Mouse (Mus musculus): ENCODE data around the gene Cyp2j6. TPM values are rescaled to one million over a fixed set of nuclear protein-coding genes. Genes with fewer than 3 reads are reported as not detected.
"Not testable (repeated sequence)": the region's sequence is repeated elsewhere in the genome, so short reads cannot be mapped to it uniquely, and the experiment has no call there.

The Cyp2j6 gene
- polyA plus RNA-seq (2015; fragmentation: Nextera tagmentation; extraction: Ambion mirVana) = 4.1 and 4.4 TPM in 2 replicates

DNA sequence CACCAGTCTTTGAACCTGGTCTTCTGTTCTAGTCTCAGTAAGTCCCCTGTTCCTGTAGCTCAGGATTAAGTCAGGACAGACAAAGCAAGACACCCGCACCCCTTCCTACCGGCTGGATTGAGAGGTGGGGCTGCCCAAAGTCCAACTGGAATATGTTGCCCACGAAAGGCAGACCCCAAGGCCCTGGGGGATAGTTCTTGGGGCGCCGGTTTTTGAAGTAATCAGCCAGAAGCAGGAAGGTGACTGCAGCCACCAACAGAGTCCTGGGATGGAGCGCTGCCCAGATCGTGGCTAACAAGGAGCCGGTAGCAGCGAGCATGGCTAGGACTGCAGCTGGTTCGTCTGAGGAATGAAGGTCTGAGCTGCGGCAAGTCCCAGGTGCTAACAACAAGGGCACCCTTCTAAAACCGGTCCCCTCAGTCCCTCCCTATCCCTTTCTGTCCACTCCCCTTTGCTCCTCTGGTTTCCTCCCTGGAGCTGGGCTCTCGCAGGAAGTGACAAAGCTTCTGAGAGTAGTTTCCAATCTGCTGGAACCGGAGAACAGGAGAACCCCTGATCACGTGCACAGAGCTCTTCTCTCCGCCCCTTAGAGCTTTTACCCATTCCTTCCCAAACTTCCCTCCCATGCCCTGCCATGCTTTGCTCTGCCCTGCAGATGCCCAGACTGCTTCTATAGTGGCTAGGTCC is at the start of gene Cyp2j6:
Cyp2j6 (minus strand) TSS at position 529 of the 687 bp plus-strand sequence.
- peak within 1 kb of the TSS; percentile 76 for H3K4me3 ChIP-seq
- peaks cover 18% of the 10 kb centered on the region; the same call in 1 of the 2 replicates for H3K4me1 ChIP-seq
- H3K27ac ChIP-seq (replicated peaks) = peak within 1 kb of the TSS; percentile 74
- H3K9me3 ChIP-seq = no peaks in the 10 kb centered on the region
- peak within 1 kb of the TSS; percentile 78 for H3K4me2 ChIP-seq
- H3K27me3 ChIP-seq (replicated peaks) = no peaks in the 10 kb centered on the region
- H3K36me3 ChIP-seq = no peaks in the 10 kb centered on the region
- WGBS = under 1% methylated on average over 16 of the region's 16 CpGs
- H3K9ac ChIP-seq = peak within 1 kb of the TSS; percentile 88
- peak; percentile 79; the same call in 1 of the 2 replicates for ATAC-seq (ENCODE audit: extremely low read depth, insufficient number of reproducible peaks, low FRiP score, low TSS enrichment)

GRCm38 (mm10) chr4:96591791-96592150 is 38.3 kb upstream of the Cyp2j6 start:
- H3K4me3 ChIP-seq = peak overlapping the region; percentile 55
- H3K27ac ChIP-seq (replicated peaks) = peak overlapping the region; percentile 0; the same call in 1 of the 2 replicates
- H3K9ac ChIP-seq = no peak overlapping the region
- no peaks in the 10 kb centered on the region for H3K9me3 ChIP-seq
- 19% methylated on average over 4 of the region's 4 CpGs for WGBS
- no peaks in the 10 kb centered on the region for H3K27me3 ChIP-seq (replicated peaks)
- H3K36me3 ChIP-seq = no peaks in the 10 kb centered on the region
- ATAC-seq (ENCODE audit: extremely low read depth, insufficient number of reproducible peaks, low FRiP score, low TSS enrichment) = no peak
- H3K4me2 ChIP-seq = peak overlapping the region; percentile 81
- peaks cover 14% of the 10 kb centered on the region for H3K4me1 ChIP-seq

- Histone ChIP-seq H3K9me3 (no peaks in the 10 kb centered on the region), H3K27me3 (replicated peaks) (no peaks in the 10 kb centered on the region), H3K36me3 (no peaks in the 10 kb centered on the region), H3K4me2 (peak within 1 kb of the TSS; percentile 81), H3K9ac (peak within 1 kb of the TSS; percentile 75), H3K27ac (replicated peaks) (peak within 1 kb of the TSS; percentile 68), H3K4me1 (peaks cover 14% of the 10 kb centered on the region), H3K4me3 (peak within 1 kb of the TSS; percentile 55)
- peak; percentile 58; the same call in 1 of the 2 replicates for ATAC-seq (ENCODE audit: extremely low read depth, insufficient number of reproducible peaks, low FRiP score, low TSS enrichment)
- WGBS = 2% methylated on average over 18 of the region's 18 CpGs
Measured at GRCm38 (mm10) chr4:96590911-96591790, 37.7 kb upstream of the Cyp2j6 start, which contains the start of gene Cyp2j9. Gene Cyp2j9, minus strand, starts transcription at chr4:96591578.

DNA sequence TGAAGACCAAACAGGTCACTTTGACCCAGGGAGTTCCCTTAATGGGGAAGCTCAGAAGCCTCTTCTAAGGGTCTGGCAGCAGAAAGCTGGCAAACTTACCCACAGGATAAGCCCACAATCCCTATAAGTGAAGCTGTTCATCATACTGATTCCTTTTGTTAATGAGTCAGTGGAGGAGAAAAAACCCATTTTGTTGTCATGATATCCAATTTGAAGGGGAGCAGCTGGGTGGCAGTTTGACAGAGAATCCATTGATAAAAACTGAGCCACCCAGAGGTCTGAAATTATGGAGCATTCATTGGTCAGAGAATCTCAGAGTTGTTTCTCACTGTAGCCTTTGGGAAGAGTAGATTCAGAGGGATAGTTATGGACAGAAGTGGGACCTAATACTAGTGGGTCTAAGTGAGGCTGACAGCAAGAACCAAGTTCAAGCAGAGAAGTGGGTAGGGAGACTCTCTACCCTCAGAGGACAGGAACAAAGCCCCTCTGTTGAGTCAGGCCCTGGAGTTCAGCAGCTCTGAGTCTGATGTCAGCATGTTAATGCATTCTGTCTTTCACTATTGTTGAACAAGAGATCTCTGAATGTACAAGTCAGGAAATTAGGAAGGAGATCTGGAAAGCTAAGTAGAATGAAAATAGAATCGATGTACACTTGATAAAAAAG is 28.1 kb upstream of the Cyp2j6 start:
- no peaks in the 10 kb centered on the region for H3K9me3 ChIP-seq
- no peak overlapping the region for H3K27ac ChIP-seq (replicated peaks)
- no peak overlapping the region for H3K9ac ChIP-seq
- no peak for ATAC-seq (ENCODE audit: extremely low read depth, insufficient number of reproducible peaks, low FRiP score, low TSS enrichment)
- H3K27me3 ChIP-seq (replicated peaks) = no peaks in the 10 kb centered on the region
- H3K4me1 ChIP-seq = no peaks in the 10 kb centered on the region
- no peaks in the 10 kb centered on the region for H3K36me3 ChIP-seq
- H3K4me3 ChIP-seq = no peak overlapping the region
- H3K4me2 ChIP-seq = no peak overlapping the region
- WGBS = 59% methylated on average over 1 of the region's 1 CpGs

- not testable (repeated sequence) for H3K36me3 ChIP-seq; H3K27me3 ChIP-seq (replicated peaks); ATAC-seq (ENCODE audit: extremely low read depth, insufficient number of reproducible peaks, low FRiP score, low TSS enrichment); H3K9ac ChIP-seq; H3K9me3 ChIP-seq; H3K27ac ChIP-seq (replicated peaks); H3K4me3 ChIP-seq; H3K4me2 ChIP-seq; H3K4me1 ChIP-seq
- 51% methylated on average over 6 of the region's 6 CpGs for WGBS
Measured at GRCm38 (mm10) chr4:96580351-96580750, 26.9 kb upstream of the Cyp2j6 start.

DNA sequence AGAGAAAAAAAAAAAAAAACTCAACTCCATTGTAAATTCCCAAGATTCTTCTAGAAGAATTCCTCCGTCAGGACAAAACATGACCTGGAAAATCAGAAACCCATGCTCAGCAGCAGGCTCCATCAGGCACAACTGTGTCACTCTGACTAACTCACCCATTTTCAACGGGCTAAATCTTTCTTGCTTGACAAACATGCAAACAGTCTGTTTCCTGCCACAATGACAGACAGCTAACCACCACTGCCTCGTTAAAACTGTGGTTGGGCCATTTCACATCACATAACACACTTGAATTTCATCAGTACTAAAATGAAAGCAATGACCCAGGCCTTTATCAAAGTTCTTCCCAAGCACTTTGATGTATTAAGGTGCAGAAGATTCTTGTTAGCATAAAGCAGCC is 16.0 kb upstream of the Cyp2j6 start:
- ATAC-seq (ENCODE audit: extremely low read depth, insufficient number of reproducible peaks, low FRiP score, low TSS enrichment) = no peak
- Histone ChIP-seq H3K4me1 (no peaks in the 10 kb centered on the region), H3K4me2 (no peak overlapping the region), H3K27me3 (replicated peaks) (no peaks in the 10 kb centered on the region), H3K27ac (replicated peaks) (no peak overlapping the region), H3K9ac (no peak overlapping the region), H3K36me3 (no peaks in the 10 kb centered on the region), H3K9me3 (no peaks in the 10 kb centered on the region), H3K4me3 (no peak overlapping the region)
- WGBS = 29% methylated on average over 3 of the region's 3 CpGs

- H3K9me3 ChIP-seq = no peaks in the 10 kb centered on the region
- no peaks in the 10 kb centered on the region for H3K27me3 ChIP-seq (replicated peaks)
- no peak overlapping the region for H3K9ac ChIP-seq
- WGBS = 52% methylated on average over 1 of the region's 1 CpGs
- no peak overlapping the region for H3K4me3 ChIP-seq
- ATAC-seq (ENCODE audit: extremely low read depth, insufficient number of reproducible peaks, low FRiP score, low TSS enrichment) = no peak
- H3K36me3 ChIP-seq = no peaks in the 10 kb centered on the region
- no peak overlapping the region for H3K4me2 ChIP-seq
- H3K27ac ChIP-seq (replicated peaks) = no peak overlapping the region
- H3K4me1 ChIP-seq = no peaks in the 10 kb centered on the region
Measured at GRCm38 (mm10) chr4:96567988-96568387, 14.5 kb upstream of the Cyp2j6 start.

GRCm38 (mm10) chr4:96565808-96566207 is 12.3 kb upstream of the Cyp2j6 start:
- no peaks in the 10 kb centered on the region for H3K36me3 ChIP-seq
- H3K27ac ChIP-seq (replicated peaks) = no peak overlapping the region
- H3K9me3 ChIP-seq = no peaks in the 10 kb centered on the region
- no peaks in the 10 kb centered on the region for H3K4me1 ChIP-seq
- no peak overlapping the region for H3K4me3 ChIP-seq
- H3K9ac ChIP-seq = no peak overlapping the region
- H3K4me2 ChIP-seq = no peak overlapping the region
- ATAC-seq (ENCODE audit: extremely low read depth, insufficient number of reproducible peaks, low FRiP score, low TSS enrichment) = no peak
- H3K27me3 ChIP-seq (replicated peaks) = no peaks in the 10 kb centered on the region

- Histone ChIP-seq H3K4me3 (no peak overlapping the region), H3K4me2 (no peak overlapping the region), H3K27ac (replicated peaks) (no peak overlapping the region), H3K9me3 (no peaks in the 10 kb centered on the region), H3K36me3 (no peaks in the 10 kb centered on the region), H3K9ac (no peak overlapping the region), H3K27me3 (replicated peaks) (no peaks in the 10 kb centered on the region), H3K4me1 (no peaks in the 10 kb centered on the region)
- no peak for ATAC-seq (ENCODE audit: extremely low read depth, insufficient number of reproducible peaks, low FRiP score, low TSS enrichment)
- WGBS = 76% methylated on average over 1 of the region's 1 CpGs
Measured at GRCm38 (mm10) chr4:96560464-96560863, 7.0 kb upstream of the Cyp2j6 start.

DNA sequence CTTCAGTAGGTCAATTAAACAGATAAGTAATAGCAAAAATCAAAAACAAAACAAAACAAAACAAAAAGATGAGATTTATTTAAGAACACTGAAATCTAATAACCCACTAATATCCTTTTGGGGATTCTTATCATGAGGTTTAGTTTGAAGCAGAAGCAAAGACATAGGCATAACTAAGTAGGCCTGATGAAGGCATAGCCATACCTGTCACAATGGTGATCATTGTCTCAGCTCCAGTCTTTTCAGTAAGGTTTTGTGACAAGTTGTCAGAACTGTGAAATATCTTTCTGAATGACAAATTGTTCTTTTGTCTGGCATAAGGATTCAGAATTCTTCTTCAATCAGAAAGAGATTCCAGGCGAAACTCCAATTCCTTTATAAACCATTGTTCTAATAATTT is 6.3 kb upstream of the Cyp2j6 start:
- H3K36me3 ChIP-seq = no peaks in the 10 kb centered on the region
- no peak overlapping the region for H3K4me3 ChIP-seq
- no peak overlapping the region for H3K9ac ChIP-seq
- 88% methylated on average over 1 of the region's 1 CpGs for WGBS
- no peak for ATAC-seq (ENCODE audit: extremely low read depth, insufficient number of reproducible peaks, low FRiP score, low TSS enrichment)
- no peak overlapping the region for H3K27ac ChIP-seq (replicated peaks)
- no peaks in the 10 kb centered on the region for H3K27me3 ChIP-seq (replicated peaks)
- no peak overlapping the region for H3K4me2 ChIP-seq
- no peaks in the 10 kb centered on the region for H3K4me1 ChIP-seq
- no peaks in the 10 kb centered on the region for H3K9me3 ChIP-seq

DNA sequence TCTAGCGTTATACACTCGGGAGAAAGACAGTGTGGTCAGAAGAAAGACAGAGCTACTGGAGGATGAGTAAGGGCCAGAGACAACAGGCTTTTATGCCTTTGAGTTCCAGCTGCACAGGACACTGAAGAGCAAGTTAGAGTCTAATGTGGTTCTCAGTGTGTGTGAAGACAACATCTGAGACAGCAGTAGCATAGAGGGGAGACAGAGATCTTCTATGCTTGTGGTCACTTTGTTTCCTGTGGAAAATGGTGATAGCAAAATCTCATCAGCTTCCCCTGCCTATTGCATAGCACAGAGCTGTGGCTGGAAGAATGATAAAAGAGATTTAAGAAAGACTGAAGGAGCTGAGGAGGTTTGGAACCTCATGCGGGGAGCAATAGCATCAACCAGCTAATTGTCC is 1.8 kb downstream of the Cyp2j6 start:
- Histone ChIP-seq H3K36me3 (no peaks in the 10 kb centered on the region), H3K4me2 (peak overlapping the region; percentile 35), H3K4me3 (no peak overlapping the region), H3K9me3 (no peaks in the 10 kb centered on the region), H3K27me3 (replicated peaks) (no peaks in the 10 kb centered on the region), H3K27ac (replicated peaks) (no peak overlapping the region), H3K9ac (no peak overlapping the region), H3K4me1 (peaks cover 18% of the 10 kb centered on the region; the same call in 1 of the 2 replicates)
- ATAC-seq (ENCODE audit: extremely low read depth, insufficient number of reproducible peaks, low FRiP score, low TSS enrichment) = no peak
- 81% methylated on average over 3 of the region's 3 CpGs for WGBS

Measured in heart, embryonic 13.5 days (tissue).